Mouse (Mus musculus): ENCODE results near the gene Thop1. TPM values are rescaled to one million over a fixed set of nuclear protein-coding genes. Genes with fewer than 3 reads are reported as not detected.
A peak's percentile ranks its signal among the peaks of the same experiment; 100 is the strongest.
"Not testable (repeated sequence)": the region's sequence is repeated elsewhere in the genome, so short reads cannot be mapped to it uniquely, and the experiment has no call there.

The Thop1 gene
- total RNA-seq, 2 experiments from 2014 or later = 11.5 to 14.9 TPM

DNA sequence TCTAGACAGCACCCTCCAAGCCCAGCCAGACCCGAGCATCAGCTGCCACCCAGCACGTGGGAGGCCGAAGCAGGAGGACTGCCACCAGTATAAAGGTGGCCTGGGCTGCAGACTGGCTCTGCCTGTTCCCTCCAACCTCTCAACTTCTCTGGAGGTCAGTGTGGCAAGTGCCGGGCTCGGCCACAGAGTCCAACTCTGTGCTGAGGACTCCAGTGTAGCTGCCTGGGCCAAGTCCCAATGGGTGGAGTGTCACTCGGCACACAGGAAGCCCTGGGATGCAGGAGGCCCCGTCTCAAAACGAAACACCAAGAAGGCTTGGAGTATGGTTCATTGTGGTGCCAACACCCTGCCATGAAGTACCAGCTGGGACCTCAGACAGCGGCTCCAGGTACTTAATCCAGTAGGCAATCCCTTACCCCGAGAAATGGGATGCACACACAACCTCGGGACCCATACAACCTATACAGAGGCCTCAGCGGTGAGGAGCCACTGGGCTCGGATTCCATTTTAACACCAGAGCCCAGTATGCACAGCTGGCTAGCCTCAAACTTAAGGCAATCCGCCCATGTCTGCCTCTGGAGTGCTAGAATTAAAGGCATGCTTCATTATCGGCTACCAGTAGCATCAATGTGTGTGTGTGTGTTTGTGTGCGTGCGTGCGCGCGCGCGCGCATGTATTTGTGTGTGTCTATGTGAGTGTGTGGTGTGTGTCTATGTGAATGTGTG is 12.3 kb upstream of the Thop1 start:
- peak; percentile 55 to 63 for DNase-seq
- intact Hi-C loops (cut with DNase I) = no loop called here

DNA sequence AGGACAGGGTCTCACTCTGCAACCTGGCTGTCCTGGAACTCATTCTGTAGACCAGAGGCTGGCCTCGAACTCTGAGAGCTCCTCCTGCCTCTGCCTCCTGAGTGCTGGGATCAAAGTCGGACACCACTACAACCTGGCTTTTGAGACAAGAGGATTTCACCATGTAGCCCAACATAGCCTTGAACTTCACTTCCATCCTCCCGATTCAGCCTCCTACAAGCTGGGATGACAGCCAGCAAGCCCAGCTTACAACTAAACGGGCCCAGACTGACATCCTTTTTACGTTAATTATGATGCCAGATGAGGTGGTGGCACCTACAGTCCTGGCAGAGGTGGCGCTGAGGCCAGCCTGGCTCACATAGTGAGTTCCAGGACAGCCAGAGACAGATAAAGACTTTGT is 10.9 kb upstream of the Thop1 start:
- no peak for DNase-seq
- intact Hi-C loops (cut with DNase I) = no loop called here

DNA sequence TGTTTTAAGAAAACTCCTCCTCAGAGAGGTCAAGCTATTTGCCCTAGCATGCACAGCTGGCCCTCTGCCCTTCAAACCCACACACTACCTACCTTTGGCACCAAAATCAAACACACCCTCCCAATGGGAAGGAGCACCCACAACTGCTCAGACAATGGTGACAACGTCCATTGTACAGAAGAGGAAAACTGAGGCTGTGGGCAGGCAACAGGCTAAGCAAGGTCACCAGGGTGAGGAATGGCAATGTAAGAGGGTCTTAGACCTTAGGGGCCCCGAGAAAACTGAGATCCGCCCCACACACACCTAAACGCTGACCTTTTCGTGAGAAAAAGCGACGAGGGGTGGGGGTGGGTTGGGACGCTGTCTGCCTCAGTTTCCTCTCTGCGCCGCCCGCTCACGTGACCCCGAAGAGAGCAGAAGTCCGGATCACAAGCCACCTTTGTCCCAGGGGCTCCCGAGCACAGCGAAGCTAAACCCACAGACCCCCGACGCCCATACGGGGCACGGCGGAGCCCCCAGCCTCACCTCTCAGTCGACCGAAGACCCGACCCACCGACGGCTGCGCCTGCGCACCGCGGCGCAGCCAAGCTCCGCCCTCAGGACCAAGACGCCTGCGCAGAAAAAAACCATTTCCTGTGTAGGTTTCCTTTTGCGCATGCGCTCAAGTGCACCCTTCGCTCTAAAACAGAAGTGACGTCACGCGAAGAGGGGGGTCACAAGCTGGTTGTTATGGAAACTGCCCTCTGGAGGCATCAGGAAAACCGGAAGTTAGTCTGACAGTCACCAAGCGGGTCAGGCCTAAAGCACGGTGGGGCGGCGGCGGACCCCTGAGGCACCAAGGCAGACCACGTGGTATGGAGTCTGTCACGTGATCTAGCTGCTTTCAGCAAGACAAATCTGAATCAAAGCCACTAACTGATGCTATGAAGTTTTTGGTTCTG is 10.0 kb upstream of the Thop1 start, which contains the start of gene Sgta:
TSS of gene Sgta (minus strand) at position 579 of the 941 bp plus-strand sequence.
- peak; percentile 100 for DNase-seq
- intact Hi-C loops (cut with DNase I) = no loop called here

DNA sequence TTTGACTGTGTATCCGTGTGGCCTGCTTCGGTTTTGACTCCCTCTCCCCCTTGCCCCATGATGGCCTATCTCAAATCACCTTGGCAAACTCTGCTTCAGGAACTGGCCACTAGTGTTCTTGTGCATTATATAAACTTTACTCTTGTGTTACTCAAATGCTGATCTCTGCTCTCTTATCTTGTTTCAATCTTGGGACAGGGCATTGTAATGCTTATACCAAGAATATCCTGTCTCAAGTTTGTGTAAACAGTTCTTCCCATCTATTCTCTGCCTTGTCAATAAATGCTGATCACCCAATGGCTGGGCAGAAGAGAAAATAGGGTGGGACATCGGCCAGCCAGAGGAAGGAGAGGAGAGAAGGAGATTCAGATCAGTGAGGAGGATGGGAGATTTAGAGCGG is 7.1 kb upstream of the Thop1 start:
- intact Hi-C loops (cut with DNase I) = no loop called here
- DNase-seq = no peak

DNA sequence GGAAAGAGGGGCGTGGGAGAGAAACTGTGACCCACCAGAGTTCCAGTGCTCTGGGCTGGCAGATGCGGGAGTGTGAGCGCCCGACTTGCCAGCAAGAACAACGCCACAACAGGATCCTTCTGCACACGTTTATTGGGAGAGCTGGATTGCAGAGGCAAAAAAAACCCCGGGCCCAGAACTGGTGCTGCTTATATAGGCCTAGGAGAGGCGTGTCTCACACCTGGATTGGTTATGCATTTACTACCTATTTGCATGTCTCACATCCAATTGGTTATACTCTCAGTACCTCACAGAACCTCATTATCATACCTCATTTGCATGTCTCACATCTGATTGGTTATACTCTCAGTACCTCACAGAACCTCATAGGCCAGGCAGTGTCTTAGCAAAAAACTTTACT is 5.3 kb upstream of the Thop1 start:
- intact Hi-C loops (cut with DNase I); DNase-seq: not testable (repeated sequence)

DNA sequence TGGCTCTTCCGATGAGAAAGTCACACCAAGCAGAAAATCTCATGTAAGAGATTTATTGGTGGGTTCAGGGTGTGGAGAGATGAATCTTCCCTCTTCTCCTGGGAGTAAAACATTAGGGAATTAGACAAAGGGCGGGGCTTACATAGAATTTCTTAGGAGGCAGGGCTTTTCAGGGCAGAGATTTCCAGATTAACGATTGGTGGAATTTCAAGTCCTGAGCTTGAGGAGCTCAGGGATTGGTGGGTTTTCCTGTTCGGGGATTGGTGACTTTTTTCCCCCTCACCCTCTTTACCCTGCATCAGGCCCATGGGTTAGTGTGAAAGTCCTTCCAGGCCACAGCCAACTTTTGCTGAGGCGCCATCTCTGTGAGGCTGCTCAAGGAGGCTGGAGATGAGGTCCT is 1.1 kb upstream of the Thop1 start:
- intact Hi-C loops (cut with DNase I) = no loop called here
- DNase-seq = no peak

DNA sequence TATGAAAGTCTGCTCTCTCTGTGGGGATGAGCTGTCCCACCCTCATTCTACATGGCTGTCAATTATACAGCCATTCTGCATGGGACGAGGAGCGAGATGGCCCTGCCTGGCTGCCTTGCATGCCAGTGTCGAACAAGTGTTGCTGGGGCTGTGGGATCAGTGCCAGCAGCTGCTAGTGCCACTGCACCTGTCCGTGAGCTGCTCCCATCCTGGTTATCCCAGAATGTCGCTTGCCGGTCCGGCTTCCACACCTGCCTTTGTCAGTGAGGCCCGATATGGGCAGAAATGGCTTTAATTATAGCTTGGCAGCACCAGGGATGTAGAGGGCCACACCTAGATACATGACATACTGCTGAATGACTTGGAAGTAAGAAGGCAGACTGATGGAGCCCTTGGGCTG is 2.5 kb downstream of the Thop1 start:
- intact Hi-C loops (cut with DNase I) = no loop called here
- no peak for DNase-seq

DNA sequence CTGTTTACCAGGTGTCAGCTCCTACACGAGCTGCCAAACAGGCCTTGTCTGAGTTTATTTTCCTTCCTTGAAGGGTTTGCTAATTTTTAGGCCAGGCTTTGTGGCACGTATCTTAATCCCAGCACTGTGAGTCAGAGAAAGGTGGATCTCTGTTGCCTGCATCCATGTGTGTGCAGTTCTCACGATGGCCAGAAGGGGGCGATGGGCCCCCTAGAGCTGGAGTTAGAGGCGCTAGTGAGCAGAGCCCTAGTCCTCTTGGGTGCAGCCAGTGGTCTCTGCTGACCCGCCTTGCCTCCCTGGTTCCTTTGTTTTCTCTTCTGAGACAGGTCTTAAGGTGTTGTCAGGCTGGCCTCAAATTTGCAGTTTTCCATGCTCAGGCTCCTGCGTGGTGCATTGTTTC is 3.6 kb downstream of the Thop1 start:
- no peak for DNase-seq
- intact Hi-C loops (cut with DNase I) = no loop called here

DNA sequence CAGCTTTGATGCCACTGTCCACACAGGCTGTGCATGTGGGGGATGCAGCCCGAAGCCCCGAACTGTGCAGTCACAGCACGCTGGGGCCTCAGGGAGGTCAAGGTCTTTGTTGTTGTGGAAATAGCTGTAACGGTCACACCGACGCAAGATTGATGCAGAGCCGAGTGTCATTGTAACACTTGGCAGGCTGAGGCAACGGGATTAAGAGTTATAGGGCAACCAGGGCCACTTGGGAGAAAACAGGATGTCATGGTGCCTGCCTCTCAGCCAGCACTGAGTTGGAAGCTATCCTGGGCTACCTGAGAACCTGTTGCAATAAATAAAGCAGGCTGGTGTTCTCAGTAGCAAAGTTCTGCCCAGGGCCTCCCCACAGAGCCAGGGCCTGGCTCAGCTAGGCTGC is 5.9 kb downstream of the Thop1 start:
- intact Hi-C loops (cut with DNase I) = no loop called here
- no peak for DNase-seq

DNA sequence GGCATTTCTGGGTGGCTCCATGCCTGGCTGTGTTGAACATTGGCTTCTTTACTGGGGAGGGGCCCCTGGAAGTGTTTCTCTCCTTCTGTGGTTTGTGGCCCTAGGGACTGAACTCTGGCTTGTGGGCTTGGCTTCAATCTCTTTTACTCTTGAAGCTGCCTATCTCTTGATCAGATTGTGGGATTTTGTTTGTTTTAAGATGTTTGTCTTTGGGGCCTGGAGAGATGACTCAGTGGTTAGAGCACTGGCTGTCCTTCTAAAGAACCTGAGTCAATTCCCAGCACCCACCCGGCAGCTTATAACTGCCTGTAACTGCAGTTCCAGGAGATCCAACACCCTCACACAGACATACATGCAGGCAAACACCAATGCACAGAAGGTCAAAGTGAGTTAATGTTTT is 6.5 kb downstream of the Thop1 start:
- DNase-seq = no peak
- intact Hi-C loops (cut with DNase I) = no loop called here

DNA sequence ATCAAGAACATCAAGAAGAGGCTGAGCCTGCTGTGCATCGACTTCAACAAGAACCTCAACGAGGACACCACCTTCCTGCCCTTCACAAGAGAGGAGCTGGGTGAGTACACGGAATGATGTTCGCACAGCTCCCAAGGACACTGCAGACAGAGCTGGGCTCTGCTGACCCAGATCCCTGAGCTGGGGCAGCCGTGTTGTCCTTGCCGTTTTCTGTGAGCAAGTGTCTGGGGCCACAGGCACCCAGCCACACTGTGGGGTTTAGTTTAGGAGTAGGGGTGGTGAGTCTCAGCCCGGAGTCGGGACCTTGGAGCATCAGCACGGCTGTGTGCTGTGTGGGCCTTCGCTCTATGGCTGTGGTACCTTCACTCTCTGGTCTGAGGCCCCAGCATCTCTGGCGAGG is 8.1 kb downstream of the Thop1 start:
- intact Hi-C loops (cut with DNase I) = no loop called here
- no peak for DNase-seq

DNA sequence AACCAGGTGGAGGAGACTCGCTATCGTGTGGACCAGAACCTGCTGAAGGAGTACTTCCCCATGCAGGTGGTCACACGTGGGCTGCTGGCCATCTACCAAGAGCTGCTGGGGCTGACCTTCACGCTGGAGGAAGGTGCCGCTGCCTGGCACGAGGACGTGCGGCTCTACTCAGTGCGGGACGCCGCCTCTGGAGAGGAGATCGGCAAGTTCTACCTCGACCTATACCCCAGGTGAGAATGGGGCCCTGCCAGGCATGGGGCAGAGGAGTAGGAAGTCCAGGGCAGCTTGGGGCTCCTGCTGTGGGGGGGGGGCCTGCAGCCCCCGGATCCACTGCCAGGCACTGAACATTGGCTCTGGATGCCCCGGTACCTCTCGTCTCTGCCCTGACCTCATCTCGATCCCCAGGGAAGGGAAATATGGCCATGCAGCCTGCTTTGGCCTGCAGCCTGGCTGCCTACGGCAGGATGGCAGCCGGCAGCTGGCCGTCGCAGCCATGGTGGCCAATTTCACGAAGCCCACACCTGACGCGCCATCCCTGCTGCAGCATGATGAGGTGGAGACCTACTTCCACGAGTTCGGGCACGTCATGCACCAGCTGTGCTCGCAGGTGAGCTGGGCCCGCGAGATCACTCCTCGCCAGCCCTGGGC is 10.3 kb downstream of the Thop1 start:
- intact Hi-C loops (cut with DNase I) = no loop called here

DNA sequence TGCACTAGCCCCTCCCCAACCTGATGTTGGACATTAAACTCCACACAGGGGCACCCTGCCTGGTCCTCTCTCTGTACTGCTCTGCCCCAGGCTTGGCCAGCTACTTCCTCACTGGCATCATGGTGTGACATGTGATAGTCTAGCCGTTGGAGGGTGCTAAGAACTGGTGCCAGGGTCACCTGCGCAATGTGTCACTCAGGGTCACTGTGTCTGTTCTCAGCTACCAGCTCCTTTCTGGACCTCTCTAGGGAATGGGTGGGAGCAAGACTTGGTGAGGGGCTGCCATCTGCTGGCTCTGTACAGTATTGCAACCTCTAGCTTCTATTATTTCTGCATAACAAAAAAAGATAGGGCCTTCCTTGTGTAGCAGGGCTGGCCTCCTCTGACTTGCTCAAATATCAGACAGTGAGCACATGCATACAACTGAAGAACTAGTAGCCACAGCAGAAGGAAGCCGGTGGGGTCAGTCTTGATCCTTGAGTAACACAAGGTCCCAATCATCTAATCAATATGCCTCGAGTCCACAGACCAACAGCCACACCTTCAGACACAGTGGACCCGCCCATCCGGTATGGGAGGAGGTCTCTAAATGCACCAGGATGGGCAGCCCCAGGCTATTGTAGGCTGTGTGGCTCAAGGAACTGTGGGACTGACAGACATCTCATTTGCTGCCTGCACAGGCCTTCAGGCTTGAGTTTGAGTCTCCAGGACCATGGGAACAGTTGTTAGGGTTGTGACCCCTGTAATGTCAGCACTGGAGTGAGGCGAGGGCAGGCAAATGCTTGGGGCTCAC is 12.5 kb downstream of the Thop1 start:
- peak; percentile 72 to 85 for DNase-seq
- intact Hi-C loops (cut with DNase I) = loop anchor here (2.0 kb wide), 2 partner anchors 66 to 82 kb away; no protein-coding TSS in a partner anchor

More for the DNA sequence above, 10.3 kb downstream of the Thop1 start:
- no peak for DNase-seq

DNA sequence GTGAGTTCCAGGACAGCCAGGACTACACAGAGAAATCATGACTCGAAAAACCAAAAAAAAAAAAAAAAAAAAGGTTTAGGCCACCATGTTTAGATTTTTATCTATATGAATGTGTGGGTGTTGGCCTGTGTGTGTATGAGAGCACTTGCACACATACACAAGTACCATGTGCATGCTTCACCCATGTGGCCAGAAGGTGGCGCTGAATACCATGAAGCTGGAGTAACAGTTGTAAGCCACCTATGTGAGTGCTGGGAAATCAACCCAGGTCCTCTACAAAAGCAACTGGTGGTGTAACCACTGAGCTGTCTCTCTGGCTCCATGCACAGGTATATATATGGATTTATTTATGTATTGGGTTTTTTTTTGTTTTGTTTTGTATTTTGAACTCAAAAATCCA is 17.2 kb downstream of the Thop1 start:
- DNase-seq = no peak

DNA sequence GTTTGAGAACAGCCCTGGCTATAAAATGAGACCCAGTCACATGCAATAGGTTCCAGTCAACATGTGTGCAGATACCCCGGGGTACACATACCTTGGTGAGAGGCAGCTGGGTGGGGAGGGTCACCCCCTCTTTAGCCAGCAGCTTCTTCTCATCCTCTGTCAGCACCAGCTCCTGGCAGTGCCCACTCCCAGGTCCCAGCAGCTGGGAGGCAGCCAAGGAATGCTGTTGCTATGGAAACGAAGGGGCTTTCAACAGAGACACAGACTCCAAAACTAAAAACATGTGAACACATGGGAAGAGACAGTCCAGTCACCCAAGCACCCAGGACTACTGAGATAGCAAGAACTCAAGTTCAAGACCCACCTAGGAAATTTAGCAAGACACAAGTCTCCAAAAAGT is 19.4 kb downstream of the Thop1 start:
- DNase-seq = peak in 1 of 2 experiments; percentile 23
- intact Hi-C loops (cut with DNase I) = loop anchor here (5.0 kb wide), 1 partner anchor 83 kb away; no protein-coding TSS in a partner anchor

More for the DNA sequence above, 17.2 kb downstream of the Thop1 start:
- intact Hi-C loops (cut with DNase I) = loop anchor here (5.0 kb wide), 1 partner anchor 85 kb away; no protein-coding TSS in a partner anchor

DNA sequence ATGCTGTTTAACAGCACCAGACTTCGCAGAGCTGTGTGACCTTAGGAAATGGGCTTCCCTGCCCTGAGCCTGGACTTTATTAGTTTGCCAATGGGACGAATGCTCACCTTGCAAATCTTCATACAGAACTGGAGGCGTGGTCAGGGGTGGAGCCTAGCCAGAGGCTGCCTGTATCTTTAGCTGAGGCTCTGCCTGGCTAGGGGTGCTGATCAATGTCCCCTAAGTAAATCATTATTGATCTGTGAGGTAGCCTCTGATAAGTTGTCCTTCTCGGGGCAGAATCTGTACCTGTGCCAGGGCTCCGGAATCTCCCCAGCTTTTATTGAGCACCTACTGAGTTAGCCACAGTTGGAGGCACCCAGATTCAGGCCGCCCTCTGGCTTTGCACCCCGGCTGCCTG is 20.8 kb downstream of the Thop1 start:
- no peak for DNase-seq
- intact Hi-C loops (cut with DNase I) = no loop called here

DNA sequence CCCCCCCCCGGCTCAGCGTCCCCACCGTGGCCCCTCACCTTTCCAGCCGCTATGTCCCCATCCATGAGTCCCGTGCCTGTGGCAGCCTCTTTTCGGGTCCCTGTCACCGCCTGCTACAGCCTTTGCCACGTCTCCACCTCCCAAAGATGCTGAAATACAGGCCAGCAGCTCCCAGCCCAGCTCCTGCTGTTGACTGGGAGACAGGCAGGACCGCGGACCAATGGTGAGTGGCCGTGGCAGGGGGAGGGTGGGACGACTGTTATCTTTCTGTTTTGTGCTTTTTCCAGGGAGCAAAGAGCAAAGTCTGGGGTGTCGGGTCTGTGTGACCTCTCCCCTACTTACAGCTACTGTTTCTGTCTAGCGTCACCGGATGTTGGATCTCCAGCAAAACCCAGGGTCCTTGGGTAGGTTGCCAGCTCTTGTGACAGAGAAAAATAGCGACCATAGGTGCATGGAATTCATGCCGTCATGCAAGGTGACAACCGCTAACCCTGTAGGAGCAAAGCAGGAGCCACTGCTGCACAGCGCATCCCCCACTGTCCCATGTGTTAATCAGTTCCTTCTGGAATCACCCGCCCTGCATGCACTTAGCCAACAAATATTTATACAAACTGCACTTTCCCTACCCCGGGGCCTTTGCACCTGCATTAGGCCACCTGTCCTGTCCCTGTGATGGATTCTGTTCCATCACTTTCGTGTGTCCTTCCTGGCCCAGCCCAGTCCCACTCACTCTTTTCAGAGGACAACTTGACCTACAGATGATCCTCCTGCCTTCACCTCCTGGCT is 22.8 kb downstream of the Thop1 start:
- intact Hi-C loops (cut with DNase I) = no loop called here
- peak; percentile 54 to 75 for DNase-seq

DNA sequence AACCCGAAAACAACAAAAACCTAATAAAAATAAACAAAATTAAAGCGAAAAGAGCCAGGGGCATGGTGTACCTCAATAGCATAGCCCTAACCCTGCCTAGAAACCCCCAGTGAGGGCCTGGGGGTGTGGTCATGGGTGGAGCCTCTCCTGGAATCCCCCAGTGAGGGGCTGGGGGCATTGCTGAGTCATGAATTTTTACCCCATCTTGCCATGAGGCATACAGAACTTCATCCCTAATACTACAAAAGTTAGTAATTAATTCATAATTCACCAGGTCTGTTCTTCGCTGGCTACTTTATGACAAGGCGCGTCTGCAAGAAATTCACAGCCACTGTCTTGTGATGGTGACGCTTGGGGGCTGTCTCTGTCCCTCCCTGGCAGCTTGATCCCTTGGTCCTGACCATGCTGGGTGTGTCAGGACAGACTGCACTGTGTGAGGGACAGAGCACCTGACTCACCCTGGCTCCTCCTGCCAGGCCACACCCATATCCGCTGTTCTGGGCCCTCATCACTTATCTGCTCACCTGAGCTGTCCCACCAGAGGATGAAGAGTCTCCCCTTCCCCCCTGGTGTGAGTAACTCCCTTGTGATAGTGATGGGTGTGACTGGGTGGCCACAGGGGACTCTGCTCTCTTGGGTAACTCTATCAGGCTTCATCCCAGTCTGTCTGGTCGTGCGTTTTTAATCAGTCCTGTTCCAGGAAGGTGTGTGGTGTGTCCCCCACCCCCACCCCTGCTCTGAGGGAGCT is 25.3 kb downstream of the Thop1 start:
- intact Hi-C loops (cut with DNase I) = no loop called here
- no peak for DNase-seq

Measured in heart, postnatal 10 days (tissue).